Mouse (Mus musculus): Measurements from ENCODE around the gene Cdh5.
"Not testable (repeated sequence)": the region's sequence is repeated elsewhere in the genome, so short reads cannot be mapped to it uniquely, and the experiment has no call there.

Cdh5 gene

DNA sequence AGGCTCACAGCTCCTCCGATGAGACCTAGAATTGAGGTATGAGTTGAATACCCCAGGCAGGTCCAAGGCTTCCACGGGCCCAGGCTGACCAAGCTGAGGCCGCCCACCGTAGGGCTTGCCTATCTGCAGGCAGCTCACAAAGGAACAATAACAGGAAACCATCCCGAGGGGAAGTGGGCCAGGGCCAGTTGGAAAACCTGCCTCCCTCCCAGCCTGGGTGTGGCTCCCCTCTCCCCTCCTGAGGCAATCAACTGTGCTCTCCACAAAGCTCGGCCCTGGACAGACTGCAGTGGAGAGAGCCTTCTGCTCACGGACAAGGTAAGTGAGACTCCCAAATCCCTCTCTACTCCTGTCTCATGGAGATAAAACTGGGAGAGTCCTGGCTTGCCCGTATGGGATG is at the start of gene Cdh5:
TSS of gene Cdh5 (plus strand) at position 211 of the 400 bp plus-strand sequence.
- no peak for DNase-seq (ENCODE audit: low spot score)

DNA sequence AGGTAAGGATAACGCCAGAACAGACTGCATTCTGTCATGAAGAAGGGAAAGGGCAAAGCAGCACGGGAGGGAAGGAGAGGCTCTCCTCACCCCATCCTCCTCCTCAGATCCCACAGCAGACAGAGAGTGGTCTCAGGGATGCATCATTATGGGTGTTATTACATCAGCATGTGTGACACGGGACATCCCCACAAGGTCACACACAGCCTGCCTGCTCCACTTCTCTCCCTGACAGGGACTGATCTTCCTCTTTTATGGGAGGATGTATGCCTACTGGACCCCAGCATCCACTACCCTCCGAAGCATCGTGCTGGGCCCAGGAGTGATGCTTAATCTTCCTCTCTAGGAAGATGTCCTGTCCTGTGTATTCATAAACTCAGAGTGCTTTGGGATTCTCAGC is 41.5 kb upstream of the Cdh5 start:
- no peak for DNase-seq (ENCODE audit: low spot score)

DNA sequence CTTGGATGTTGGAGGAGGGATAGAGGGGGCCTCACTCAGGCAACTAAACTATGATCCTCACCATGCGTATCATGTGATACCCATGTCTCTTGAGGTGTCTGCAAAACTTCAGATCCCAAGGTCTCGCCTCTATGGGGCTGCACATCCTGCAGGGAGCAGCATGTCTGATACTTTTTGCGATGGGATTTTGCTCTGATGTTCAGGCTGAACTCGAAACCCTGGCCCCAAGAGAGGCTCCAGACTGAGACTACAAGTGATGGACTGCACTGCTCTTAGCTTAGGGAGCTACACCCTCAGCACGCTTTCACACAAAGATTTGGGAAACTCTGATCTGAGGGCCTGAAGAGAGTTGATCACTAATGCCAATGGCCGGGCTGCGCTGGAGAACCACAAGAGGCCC is 41.0 kb upstream of the Cdh5 start:
- DNase-seq (ENCODE audit: low spot score) = no peak

DNA sequence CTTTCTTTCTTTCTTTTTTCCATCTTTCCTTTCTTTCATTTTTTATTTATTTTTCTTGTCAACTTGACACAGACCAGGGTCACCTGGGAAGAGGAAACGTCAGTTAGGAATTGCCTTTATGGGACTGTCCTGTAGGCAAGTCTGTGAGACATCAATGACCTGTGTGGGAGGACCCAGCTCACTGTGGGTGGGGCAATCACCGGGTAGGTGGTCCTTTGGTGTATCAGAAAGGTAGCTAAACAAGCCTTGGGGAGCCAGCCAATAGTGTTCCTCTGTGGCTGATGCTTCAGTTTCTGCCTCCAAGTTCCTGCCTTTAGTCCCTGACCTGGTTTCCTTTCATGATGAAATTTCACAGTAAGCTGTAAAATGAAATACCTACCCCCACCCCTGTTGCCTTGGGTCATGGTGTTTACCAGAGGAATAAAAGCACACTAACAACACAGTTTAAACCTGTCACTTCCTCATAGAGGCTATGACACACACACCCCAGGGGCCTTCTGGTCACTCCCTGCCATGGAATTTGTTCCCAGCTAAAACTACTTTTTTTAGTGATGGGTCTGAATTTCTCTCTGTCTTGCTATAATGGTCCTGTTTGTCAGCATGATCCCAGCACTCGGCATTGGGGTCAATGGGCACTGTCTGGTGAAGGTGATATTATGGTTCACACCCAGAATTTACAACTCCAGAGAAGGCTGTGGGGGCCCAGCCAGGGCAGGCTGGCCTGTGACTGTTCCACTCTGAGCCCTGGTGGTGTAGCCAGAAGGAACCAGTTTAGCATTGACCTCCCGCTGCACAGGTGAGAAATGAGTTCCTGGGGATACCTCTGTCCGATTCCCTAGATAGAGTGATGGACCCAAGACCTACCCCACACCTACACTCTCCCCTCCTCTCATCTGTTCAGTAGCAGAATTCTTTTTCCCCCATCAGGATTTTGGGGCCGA is 40.1 kb upstream of the Cdh5 start:
- no peak for DNase-seq (ENCODE audit: low spot score)

DNA sequence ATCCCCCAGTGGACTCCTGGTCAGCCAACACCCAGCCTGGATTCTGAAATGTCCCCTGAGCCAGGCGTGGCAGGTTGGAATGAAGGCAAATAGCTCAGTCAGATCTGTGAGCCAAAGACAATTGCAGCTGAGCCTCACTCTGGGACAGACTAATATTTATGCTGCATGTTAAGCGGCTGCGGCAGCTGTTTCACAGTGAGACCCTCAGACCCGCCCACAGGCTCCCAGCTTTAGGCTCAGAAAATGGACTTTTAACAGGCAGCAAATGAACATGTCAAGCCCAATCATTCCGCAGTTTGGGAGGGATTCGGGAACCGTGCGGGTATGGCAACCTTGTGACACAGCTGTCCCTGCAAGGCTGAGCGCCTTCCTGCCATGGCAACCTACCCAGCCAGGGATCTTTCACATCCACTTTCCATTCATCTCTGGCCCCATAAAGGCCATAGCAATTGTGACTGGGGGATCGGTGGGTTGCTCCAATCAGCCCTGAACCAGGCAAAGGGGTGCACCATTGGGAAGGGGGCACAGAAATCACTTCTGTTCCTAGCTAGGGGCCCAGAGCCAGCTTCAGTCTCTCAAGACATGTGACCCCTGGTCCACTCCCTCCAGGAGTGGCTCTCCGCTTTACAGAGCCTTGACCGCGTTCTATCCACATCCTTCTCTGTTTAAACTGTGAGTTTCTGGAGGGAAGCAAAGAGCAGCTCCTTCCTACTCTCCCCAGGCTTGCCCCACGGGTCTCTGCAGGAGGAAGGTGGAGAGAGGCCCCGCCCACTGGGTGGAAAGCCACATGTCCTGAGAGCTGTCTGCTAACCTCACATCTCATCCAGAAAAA is 39.2 kb upstream of the Cdh5 start:
- no peak for DNase-seq (ENCODE audit: low spot score)

DNA sequence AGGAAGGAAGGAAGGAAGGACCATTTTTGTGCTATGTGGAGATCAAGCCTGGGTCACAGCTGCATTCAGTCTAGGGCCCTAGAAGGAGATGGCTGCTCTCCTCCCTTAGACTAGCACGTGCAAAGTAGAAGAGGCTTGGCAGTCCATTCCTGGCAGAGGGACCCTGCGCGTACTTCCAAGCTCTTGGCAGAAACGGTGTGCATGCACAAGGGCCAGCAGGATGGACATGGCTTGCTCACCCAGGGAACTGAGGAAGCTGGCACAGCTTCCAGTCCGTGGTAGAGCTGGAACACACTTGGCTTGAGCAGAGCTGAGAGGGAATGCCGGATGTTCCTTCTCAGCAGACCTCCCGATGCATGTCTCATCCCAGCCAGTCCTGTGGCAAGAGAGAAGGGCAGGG is 36.2 kb upstream of the Cdh5 start:
- DNase-seq (ENCODE audit: low spot score) = peak; percentile 6

DNA sequence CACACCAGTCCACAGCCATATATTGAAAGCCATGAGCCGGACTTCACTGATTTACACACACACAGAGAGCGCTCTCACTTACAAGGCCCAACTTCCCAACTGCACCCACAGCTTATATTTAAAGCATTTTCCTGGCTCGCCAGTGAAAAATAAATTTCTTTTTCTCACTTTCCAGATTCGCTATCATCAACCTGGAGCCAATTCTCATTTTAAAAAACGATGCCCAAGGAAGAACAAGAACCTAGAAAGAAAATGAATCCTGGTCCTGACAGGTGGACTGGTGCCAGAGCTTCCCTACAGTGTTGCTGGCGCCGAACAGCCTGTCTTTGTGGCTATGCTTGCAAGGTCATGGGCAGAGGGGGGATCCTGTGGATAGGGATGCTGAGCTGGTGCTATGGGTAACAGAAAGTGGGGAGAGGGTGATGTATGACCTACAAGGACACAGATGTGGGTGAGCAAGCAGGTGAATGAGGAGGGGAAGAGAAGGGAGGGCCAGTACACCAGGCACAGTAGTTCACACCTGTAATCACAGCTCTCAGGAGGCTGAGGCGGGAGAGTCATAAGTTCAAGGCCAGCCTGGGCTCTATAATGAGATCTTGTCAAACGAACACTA is 35.4 kb upstream of the Cdh5 start:
- DNase-seq (ENCODE audit: low spot score) = no peak

DNA sequence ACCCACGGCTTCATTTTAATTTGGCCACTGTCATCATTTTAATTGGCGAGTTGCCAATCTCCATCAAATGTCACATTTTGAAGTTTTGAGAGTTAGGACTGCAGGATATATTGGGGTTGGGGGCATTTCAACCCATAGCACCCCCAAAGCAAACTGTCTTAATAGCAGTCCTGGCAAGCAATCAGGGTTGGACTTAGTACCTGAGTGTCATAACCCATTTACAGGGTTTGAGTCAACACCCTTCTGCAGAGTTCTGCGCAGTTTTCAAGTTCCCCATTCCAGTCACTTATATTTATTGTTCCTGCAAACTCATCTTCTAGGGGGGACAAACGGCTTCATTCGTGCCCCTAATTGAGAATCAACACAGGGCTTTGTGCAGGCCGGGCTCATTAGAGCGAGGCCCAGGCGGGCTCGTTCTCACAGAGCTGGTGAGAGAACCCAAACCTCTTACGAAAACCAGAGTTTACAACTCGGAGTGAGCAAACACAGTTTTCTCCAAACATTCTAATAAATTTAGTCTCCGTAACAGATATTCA is 34.0 kb upstream of the Cdh5 start:
- no peak for DNase-seq (ENCODE audit: low spot score)

DNA sequence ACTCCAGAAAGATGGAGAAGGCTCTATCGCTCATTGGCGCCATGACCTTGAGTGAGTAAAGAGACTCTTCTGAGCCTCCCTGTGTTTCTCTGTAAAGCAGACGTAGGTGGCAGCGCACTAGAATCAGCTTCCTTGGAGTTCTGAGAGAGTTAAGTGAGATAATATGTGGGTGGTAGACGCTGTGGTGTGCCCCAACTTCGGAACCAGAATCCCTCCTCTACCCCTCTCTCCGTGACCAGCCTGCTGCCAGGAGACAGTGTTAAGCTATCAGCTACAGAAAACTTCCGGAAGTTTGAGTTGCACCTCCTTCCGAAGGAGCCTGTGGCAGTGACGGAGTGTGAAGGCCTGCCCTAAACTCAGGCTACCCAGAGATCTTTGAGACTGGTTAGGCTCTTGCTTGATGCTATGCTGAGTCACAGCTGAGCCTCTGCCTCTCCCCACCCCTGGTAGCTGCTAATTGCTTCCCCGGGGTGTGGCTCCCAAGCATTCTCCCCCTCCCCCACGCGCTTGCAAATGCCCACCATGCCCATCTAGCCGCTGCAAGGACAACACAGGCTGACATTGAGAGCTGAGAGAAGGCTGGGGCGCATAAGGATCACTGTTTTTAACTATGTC is 32.9 kb upstream of the Cdh5 start:
- no peak for DNase-seq (ENCODE audit: low spot score)

DNA sequence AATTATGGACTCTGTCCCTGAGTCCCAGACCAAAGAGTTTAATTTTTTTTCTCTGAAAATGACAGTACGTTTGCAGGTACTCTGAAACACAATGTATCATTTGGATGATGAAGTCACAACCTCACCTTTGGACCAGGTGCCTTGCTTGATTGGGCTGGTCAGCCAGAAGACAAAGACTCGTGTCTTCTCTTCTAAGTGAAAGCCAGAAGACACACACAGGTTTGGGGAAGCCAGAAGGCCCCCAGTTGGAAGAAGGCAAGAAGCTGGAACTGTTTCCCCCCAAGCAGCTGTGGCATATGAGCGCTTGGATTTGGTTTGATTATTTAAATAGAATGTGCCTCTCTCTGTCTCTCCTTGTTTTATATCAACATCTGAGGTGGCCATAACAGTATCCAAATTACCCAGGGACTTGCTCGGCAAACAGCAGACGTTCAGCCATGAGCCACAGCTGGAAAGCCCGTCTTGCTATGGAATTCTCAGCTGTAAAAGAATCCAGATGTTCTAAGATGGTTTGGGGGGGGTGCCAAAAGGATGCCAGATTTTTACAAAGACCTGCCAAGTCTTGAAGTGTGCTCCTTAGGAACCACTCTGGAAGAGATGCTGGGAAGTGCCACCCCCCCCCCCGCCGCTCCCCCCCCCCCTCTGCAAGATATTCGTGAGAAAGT is 31.1 kb upstream of the Cdh5 start:
- not testable (repeated sequence) for DNase-seq (ENCODE audit: low spot score)

DNA sequence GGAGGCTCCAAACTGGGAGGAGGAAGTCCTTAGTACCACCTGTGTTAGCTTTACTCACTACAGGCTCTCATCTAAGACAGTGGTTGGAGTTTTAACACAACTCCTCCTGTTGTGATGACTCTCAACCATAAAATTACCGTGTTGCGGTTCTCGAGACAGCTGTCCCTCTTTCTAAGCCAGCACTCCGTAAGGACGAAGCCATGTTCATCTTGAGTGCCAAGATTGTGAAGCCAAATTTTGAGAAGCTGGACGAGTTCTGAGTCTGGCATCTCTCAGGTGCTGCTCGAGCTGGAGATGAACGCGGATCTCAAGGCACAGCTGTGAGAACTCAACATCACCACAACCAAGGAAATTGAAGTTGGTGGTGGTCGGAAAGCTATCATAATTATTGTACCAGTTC is 30.5 kb upstream of the Cdh5 start:
- DNase-seq (ENCODE audit: low spot score) = no peak

DNA sequence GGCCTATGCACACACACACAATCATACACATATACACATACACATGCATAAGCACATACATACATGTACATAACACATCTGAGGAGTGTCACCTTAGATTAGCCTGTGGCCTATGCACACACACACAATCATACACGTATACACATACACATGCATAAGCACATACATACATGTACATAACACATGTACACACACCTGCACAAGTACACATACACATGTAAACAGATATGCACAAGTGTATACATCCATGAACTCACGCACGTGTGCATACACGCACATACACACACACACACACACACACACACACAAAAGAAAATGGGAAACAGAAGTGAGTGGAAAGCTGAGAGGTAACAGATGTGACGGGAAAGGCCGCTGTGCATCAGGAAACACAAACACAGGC is 26.3 kb upstream of the Cdh5 start:
- DNase-seq (ENCODE audit: low spot score) = no peak

DNA sequence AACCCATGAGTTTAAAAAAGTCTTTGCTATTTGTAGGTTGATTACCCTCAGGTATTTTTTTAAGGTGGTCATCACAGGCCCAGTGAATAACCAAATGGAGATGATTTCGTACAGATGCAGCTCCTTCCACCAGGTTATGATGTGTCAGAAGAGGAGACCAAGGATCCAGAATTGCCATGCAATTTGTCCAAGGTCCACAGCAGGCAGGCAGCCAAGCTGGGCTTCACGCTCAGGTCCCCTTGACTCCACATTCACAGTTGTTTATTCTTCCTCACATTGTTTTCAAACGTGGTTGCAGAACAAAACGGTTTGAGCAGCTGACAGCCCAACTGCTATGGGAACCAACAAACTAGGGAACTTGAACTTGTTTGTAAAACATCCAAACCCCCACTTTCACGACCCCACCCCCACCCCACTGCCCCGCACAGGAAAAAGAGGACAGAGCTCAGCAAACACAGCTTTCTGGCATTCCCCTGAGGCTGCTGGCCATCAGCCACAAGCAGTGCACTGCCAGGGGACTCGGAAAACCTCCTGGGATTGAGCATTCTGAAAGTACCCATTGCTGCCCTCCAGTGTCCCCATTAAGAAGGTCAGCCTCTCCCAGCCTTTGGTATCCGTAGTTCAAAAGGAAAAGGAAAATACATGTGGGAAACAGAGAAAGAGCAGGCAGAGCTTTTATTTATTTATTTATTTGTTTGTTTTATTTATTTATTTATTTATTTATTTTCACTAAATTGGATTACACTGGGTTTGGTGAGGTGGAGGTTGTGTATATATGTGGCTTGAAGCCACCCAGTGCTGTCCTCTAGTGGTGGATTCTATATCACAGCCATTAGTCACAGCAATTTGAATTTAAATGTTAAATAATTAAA is 24.6 kb upstream of the Cdh5 start:
- DNase-seq (ENCODE audit: low spot score) = peak; percentile 58

DNA sequence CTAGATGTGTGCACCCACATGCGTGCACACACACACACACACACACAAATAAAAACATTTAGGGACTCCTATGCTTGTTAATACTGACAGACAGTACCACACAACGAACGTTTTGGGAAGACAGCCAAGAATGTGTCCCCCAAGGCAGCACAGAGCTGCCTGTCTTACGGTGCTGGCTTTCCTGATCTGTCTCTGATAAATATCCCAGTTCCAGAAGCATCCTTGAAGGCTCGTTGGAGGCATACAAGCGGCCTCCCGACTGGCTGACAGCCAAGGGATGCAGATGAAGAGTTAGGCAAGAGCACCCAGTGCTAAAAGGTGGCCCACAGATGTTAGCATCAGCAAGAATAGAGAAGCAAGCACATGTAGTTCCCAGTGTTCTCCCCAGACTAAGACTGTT is 23.3 kb upstream of the Cdh5 start:
- no peak for DNase-seq (ENCODE audit: low spot score)

DNA sequence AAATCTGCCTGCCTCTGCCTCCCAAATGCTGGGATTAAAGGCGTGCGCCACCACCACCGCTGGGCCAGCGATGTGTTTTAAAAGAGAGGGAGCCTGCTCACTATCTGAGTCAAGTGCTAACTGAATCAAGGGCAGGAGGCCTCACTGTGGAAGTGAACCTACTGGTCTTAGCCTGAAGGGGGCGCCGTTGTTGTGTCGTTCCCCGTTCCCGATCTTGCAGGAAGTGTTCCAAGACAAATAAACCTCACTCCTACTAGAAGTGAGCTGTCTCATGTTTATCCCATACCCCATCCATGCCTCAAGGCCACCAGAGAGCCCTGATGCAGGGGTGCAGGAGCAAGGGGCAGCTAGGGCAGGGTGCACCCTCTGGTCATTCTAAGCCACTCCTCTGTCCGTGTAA is 16.1 kb upstream of the Cdh5 start:
- DNase-seq (ENCODE audit: low spot score) = no peak

DNA sequence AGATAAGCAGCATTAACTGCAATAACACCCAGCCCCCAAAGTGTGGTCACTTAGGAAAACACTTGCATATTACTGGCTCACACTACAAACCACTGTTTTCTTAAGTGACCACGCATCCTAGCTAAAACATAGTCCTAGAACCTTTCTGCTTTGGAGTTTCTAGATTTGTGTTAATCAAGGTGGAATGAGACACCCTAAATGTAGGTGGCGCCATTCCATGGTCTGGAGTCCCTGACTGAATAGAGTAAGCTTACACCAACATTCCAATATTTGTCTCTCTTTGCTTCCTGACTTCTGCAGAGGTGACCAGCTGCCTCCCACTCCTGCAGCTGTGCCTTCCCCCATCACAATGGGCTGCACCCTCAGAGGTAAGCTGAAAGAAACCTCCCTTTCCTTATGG is 14.8 kb upstream of the Cdh5 start:
- no peak for DNase-seq (ENCODE audit: low spot score)

DNA sequence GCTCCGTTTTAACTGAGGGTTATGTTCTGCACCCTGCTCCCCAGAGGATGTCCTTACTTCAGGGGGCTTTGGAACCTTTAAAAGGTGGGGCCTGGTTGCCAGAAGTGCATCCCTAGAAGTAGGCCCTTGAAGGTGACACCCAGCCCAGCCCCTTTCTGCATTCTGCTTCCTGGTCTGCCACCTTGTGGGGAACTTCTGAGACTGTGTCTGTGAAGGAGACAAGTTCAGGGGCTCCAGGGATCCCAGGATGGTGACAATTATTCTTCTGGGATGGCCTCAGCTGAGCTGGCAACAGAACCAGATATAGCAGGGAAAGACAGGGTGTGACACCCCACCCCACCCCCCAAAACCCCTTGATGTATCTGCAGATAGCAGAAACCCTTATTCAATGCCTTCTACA is 14.3 kb upstream of the Cdh5 start:
- no peak for DNase-seq (ENCODE audit: low spot score)

DNA sequence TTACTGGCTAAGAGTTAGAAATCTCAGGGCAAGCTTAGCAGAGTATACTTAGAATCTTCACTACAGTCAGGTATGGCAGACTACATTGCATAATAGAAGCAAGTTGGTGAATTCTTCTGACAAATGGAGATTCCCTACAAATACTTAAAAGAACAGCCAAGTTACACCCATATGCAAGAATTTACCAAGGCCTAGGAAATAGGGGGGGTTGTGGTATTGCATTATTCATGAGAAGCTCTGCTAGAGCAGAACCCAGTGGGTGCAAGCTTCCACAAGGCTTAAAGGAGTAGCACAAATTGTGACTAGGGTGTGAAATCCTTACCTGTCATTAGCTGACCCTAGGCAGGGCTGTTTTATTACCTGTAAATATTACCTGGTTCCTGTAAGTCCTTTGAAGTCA is 13.5 kb upstream of the Cdh5 start:
- not testable (repeated sequence) for DNase-seq (ENCODE audit: low spot score)

DNA sequence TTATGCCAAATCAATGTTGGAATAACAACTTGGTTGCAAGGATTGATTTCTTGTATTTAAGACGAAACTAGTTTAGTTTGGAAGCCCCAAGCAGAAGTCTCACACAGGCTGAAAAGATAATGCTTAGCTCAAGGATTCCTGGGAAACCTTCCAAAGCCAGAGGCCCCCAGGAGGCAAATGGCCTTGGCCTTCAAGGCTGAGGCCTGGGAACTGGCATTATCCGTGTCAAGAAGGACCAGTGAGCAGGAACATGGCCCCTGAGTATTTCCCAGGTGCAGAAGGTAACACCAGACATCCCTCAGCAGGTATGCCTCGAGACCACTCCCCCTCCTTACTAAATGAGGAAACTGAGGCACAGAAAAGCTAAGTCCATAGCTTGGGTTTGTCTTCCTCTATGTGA is 12.5 kb upstream of the Cdh5 start:
- no peak for DNase-seq (ENCODE audit: low spot score)
